Mouse (Mus musculus) monocyte, adult 2 months (primary cell): ENCODE measurements around the gene 4930564D02Rik.

Source experiments
- DNase-seq, 2 experiments: peaks; one replicate each; pipeline ENCODE4 v3.0.0; 2022; ENCODE audit warnings: low spot score in 2 of 2, low read depth in 1 of 2

4930564D02Rik gene

DNA sequence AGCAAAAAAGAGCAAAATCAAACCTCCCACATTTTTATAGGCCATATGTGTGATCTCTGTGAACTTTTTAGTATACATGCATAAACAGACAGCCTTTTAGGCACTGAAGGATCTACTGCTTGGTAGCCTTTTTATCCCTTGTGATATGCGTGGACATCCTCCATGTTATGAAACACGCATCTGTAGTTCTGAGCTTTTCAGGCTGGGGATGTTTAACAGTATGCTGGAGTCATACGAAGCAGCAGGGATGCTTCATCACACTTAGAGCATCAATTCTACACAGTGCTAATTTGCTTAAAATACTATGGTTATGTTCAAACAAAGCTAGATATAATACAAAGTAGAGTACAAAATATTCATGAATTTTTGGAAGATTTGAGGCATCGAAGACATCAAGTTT lies 39.2 kb downstream of the 4930564D02Rik start:
- DNase-seq, result no peak

- no peak for DNase-seq
These were observed 47.2 kb downstream of the 4930564D02Rik start for GRCm38 (mm10) chr3:105113859-105114258.

DNA sequence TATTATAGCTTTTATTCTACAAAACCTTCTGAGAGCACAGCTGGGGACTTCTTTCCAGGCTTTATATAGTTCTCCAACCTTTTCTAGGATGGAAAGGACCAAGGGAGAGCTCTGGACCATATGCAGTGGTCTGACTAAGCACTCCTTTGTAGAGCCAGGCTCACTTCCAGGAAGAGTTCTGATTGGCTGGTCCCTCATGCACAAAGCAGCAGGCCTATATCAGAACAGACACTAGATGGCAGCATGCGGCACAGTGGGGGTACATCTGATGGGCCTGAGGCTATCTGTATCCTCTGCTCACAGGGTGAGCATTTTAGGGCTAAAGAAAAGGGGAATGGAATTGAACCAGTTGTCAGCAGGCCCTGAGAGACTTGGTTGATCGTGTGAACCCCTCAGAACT lies 47.6 kb downstream of the 4930564D02Rik start:
- DNase-seq, result no peak

GRCm38 (mm10) chr3:105116596-105116995 lies 50.0 kb downstream of the 4930564D02Rik start:
- DNase-seq, result no peak

- no peak for DNase-seq
These were observed 57.1 kb downstream of the 4930564D02Rik start for GRCm38 (mm10) chr3:105123776-105124175.

GRCm38 (mm10) chr3:105127881-105128280 lies 61.2 kb downstream of the 4930564D02Rik start:
- no peak for DNase-seq
